Mouse (Mus musculus) C2C12 (cell line): ENCODE results near the gene Fermt1. TPM values are rescaled to one million over a fixed set of nuclear protein-coding genes. Genes with fewer than 3 reads are reported as not detected.
A peak's percentile ranks its signal among the peaks of the same experiment; 100 is the strongest.

Source experiments
- H3K27me3 ChIP-seq: one replicate; pipeline ENCODE4 v1.6.1; 2011; ENCODE audit not compliant: control insufficient read depth, insufficient read depth, insufficient read length
- H3K36me3 ChIP-seq: one replicate; pipeline ENCODE4 v1.6.1; 2011; ENCODE audit not compliant: control insufficient read depth, insufficient read depth
- H3K4me3 ChIP-seq: one replicate; pipeline ENCODE4 v1.5.1; 2011; ENCODE audit warnings: mild to moderate bottlenecking, control low read depth; ENCODE audit not compliant: poor library complexity, insufficient read depth, severe bottlenecking
- H3K79me2 ChIP-seq: one replicate; pipeline ENCODE4 v1.6.1; 2011; ENCODE audit not compliant: control insufficient read depth, insufficient read depth
- H3K79me3 ChIP-seq: one replicate; pipeline ENCODE4 v1.6.1; 2011; ENCODE audit warnings: low read depth, control low read depth
- H3ac ChIP-seq: one replicate; pipeline ENCODE3; 2011; ENCODE audit warnings: low read depth; ENCODE audit not compliant: control insufficient read depth, insufficient read length
- CEBPB ChIP-seq: IDR thresholded peaks from one replicate; pipeline ENCODE4 v1.6.1; 2011; ENCODE audit warnings: low read depth, mild to moderate bottlenecking, control low read depth, moderate library complexity
- CTCF ChIP-seq: IDR thresholded peaks from one replicate; pipeline ENCODE4 v1.5.1; 2011; ENCODE audit not compliant: control insufficient read depth, insufficient read depth, insufficient read length
- FOSL1 ChIP-seq: IDR thresholded peaks from one replicate; pipeline ENCODE4 v1.8.0; 2011; ENCODE audit warnings: mild to moderate bottlenecking, low read length; ENCODE audit not compliant: poor library complexity, insufficient read depth, severe bottlenecking
- MAX ChIP-seq: IDR thresholded peaks from one replicate; pipeline ENCODE4 v1.6.1; 2011; ENCODE audit warnings: mild to moderate bottlenecking, control low read depth
- MYOD1 ChIP-seq: IDR thresholded peaks from one replicate; pipeline ENCODE4 v1.6.1; 2011; ENCODE audit warnings: low read depth; ENCODE audit not compliant: control insufficient read depth, insufficient read length
- MYOG ChIP-seq: IDR thresholded peaks from one replicate; pipeline ENCODE4 v1.6.1; 2011; ENCODE audit not compliant: control insufficient read depth, insufficient read length; ENCODE audit errors: extremely low read depth
- USF1 ChIP-seq: IDR thresholded peaks from one replicate; pipeline ENCODE4 v1.6.1; 2011; ENCODE audit warnings: low read depth, mild to moderate bottlenecking, control low read depth, moderate library complexity
- polyA plus RNA-seq: library from polyadenylated mRNA; unstranded; fragments of >200 nt; fragmentation: generic; extraction: Trizol; gene quantifications from one replicate; pipeline ENCODE4 v1.2.1, GENCODE M21; 2012; ENCODE audit warnings: missing spikeins

The Fermt1 gene
- polyA plus RNA-seq, 1 experiment = not detected

GRCm38 (mm10) chr2:132906763-132907162 lies 38.9 kb downstream of the Fermt1 start:
- no peaks in the 10 kb centered on the region for H3K36me3 ChIP-seq
- H3ac ChIP-seq = no peak overlapping the region
- no peaks in the 10 kb centered on the region for H3K79me3 ChIP-seq
- no peak overlapping the region for H3K4me3 ChIP-seq
- no peaks in the 10 kb centered on the region for H3K79me2 ChIP-seq
- peaks cover 7% of the 10 kb centered on the region for H3K27me3 ChIP-seq
- TF ChIP-seq CTCF (peak; percentile 41), MYOD1 (no peak)

DNA sequence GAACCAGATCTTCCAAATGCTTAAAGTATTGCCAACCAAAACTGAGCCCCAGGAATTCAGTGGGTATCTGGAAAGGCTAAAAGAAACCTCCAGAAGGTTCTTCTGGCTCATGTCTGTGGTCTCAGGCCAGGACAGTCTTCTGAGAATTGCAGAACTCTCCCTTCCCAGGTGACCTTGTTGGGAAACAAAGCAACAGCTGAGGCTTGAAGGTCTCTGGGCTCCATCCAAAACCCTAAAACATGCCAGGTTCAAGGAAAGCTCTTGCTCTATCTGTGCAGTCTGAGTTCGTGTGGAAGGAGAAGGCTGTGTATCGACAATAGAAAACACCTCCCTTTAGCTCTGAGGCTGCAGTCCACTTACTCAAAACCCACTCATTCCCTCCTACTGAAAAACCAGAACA lies 40.7 kb downstream of the Fermt1 start:
- Histone ChIP-seq H3K4me3 (no peak overlapping the region), H3K79me2 (no peaks in the 10 kb centered on the region), H3K79me3 (no peaks in the 10 kb centered on the region), H3ac (no peak overlapping the region), H3K36me3 (no peaks in the 10 kb centered on the region), H3K27me3 (peaks cover 13% of the 10 kb centered on the region)
- TF ChIP-seq FOSL1 (no peak), CEBPB (no peak), USF1 (no peak), MYOD1 (no peak), MAX (no peak), CTCF (no peak), MYOG (no peak)

DNA sequence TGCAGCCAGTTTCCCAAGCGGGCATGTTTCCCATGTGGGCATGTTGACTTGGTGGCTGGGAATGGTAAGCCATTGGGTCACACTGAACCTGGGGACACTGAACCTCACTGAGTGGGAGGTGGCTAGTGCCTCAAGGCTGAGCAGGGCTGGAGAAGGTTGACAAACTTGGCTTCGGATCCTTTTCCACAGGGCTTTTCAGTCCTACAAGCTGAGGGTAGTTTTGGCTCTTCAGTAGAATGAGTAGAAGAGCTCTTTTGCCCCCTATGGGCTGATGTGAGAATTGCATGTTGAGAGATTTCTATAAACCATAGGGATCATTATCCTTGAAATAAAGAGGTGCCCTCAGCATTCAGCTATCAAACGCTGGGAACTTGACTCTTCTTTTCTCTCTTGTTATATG lies 42.2 kb downstream of the Fermt1 start:
- no peak overlapping the region for H3ac ChIP-seq
- H3K79me3 ChIP-seq = no peaks in the 10 kb centered on the region
- no peaks in the 10 kb centered on the region for H3K36me3 ChIP-seq
- H3K79me2 ChIP-seq = no peaks in the 10 kb centered on the region
- TF ChIP-seq USF1 (no peak), CTCF (no peak), MYOD1 (no peak)
- H3K4me3 ChIP-seq = no peak overlapping the region
- H3K27me3 ChIP-seq = peaks cover 8% of the 10 kb centered on the region

- Histone ChIP-seq H3K36me3 (no peaks in the 10 kb centered on the region), H3K79me3 (no peaks in the 10 kb centered on the region), H3K27me3 (peaks cover 6% of the 10 kb centered on the region), H3ac (no peak overlapping the region), H3K4me3 (no peak overlapping the region), H3K79me2 (no peaks in the 10 kb centered on the region)
- TF ChIP-seq MAX = no peak
- TF ChIP-seq FOSL1 = no peak
- TF ChIP-seq USF1 = no peak
- no peak for TF ChIP-seq CEBPB
- no peak for TF ChIP-seq MYOD1
- no peak for TF ChIP-seq MYOG
- no peak for TF ChIP-seq CTCF
These were observed 43.6 kb downstream of the Fermt1 start for GRCm38 (mm10) chr2:132902056-132902455.

DNA sequence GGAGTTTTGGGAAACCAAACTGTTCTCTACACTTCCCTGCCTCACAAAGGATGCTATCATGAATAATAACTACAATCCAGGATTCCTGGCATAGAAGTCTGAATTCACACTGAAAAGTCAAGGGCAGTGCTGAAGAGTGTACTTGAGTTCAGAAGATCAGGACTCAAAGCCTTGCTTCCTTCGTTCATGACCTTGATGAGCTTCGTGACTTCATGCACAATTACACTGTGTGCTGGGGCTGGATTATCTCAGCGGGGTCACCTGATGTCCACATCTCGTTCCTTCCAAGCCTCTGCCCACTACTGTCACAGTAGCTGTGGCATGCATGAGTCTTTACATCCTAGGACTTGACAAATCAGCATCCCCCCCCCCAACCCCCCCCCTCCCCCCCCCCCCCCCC lies 44.1 kb downstream of the Fermt1 start:
- H3K79me2 ChIP-seq = no peaks in the 10 kb centered on the region
- no peak overlapping the region for H3K4me3 ChIP-seq
- H3K27me3 ChIP-seq = peaks cover 6% of the 10 kb centered on the region
- no peak overlapping the region for H3ac ChIP-seq
- no peaks in the 10 kb centered on the region for H3K79me3 ChIP-seq
- no peaks in the 10 kb centered on the region for H3K36me3 ChIP-seq
- no peak for TF ChIP-seq USF1
- TF ChIP-seq CEBPB = no peak
- TF ChIP-seq FOSL1 = no peak

DNA sequence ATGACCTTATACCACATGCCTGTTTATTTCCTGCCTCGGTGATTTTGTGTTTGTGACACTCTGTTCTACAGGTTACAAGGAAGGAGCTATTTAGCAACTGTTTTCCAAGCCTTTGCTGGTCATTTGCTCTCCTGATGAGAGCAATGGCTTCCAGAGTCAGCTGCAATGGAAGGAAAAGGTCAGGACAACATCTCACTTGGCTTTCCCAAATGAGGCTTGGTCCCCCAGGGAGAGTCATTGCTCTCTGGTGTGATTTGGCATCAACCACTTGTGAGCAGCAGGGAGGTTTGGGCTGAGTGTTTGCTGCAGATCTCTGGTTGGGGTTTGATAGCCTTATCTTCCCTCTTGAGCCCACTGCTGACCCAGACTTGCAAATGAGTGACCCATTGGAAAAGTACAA lies 45.1 kb downstream of the Fermt1 start:
- Histone ChIP-seq H3K36me3 (no peaks in the 10 kb centered on the region), H3ac (no peak overlapping the region), H3K79me2 (no peaks in the 10 kb centered on the region), H3K79me3 (no peaks in the 10 kb centered on the region), H3K27me3 (peaks cover 6% of the 10 kb centered on the region), H3K4me3 (no peak overlapping the region)
- TF ChIP-seq CTCF (no peak), MAX (no peak), MYOG (no peak), FOSL1 (no peak), MYOD1 (no peak), USF1 (no peak), CEBPB (no peak)
